Mouse (Mus musculus): Measurements from ENCODE around the gene Limch1.

Limch1 gene

DNA sequence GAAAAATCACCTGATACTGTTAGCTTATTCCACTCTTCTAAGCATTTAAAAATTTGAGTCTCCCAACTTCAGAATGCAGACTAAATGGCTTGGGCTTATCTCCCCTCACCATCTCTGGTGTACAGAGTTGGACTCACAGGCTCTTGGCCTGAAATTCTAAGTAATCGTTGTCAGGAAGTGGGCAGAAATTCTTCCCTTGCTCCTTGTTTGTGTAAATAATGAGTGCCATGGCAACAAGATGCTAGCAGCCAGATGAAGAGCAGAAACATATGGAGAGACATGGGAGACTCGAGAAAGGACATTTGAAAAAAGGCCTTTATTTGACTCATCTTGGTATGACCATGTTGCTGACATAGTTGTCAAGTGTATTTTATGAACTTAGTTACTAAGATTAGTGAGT is 164.3 kb downstream of the Limch1 start:
- no peak for ATAC-seq (ENCODE audit: insufficient number of reproducible peaks, low FRiP score, low TSS enrichment)

DNA sequence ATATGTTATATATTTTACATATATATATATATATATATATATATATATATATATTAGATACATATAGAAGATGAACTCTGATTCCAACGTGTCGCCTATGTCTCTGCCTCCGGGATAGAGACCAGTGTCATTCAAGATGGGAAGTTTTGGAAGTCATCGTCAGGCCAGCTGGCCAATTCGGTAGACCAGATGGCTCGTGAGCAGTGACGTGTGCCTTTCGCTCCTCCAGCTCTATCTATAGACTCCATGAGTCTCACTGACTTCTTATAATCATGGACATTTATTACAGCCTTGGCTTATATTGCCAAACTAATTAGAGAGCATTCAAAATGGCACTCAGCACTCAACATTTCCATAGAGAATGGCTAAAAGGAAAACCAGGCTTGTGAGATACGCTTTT is 165.0 kb downstream of the Limch1 start:
- no peak for ATAC-seq (ENCODE audit: insufficient number of reproducible peaks, low FRiP score, low TSS enrichment)

DNA sequence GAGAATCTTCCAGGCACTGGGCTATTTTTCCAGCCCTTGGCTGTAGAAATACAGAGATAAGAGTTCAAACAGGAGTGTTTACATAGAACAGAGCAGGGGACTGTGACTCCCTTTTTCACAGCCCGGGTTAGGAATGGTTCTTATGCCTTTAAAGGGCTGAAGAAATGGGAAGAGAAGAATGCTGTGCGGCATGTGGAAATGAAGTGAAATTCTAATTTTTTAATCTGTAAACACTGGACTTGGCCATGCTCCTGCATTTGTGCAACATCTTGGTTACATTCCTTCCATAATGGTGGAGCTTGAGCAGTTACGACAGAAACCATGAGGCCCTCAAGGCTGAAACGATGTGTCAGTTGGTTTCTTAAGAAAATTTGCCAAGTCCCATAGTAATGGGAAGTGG is 165.4 kb downstream of the Limch1 start:
- ATAC-seq (ENCODE audit: insufficient number of reproducible peaks, low FRiP score, low TSS enrichment): no peak

- no peak for ATAC-seq (ENCODE audit: insufficient number of reproducible peaks, low FRiP score, low TSS enrichment)
Observed at GRCm38 (mm10) chr5:66913791-66914190, 168.2 kb downstream of the Limch1 start.

DNA sequence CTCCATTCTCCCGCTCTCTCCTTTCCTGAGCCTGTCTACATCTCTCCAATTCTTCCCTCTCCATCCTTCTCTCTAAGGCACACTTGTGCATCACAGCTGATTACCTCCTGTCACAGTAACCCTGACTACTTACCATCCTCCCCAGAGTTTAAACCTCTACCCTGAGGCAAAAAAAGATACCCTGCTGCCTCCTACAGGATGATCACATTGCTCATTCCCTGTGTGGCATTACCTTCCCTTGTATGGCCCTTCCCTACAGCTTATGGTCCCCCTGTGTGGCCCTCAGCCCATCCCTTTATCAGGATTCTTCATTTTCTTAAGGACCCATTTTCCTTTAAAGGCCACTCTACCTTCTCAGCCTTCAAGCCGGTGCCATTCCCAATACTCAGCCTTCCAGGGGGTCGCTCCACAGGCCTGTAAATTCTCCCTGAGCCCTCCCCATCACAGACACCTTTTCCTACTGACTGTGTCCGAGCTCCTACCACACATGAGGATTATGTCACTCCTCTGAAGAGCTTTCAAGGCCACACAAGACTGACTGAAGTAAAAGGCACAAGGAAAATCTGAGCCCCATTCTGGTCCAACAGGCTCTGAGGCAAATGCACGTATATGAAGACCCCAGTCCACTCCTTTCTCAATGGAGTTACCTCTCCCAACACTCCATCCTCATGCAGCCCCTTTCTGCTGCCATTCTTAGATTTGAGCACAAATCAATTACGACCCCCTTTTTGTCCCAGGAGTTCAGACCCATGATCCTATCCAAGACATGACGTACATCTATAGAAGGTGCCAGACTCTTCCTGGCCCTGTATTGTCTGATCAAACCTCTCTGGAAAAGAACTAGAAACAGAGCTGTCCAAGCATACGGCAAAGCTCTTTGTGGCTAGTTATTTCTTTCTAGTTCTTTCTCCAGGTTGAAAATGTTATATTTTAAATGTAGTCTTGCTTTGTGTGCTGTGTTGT is 172.0 kb downstream of the Limch1 start:
- ATAC-seq (ENCODE audit: insufficient number of reproducible peaks, low FRiP score, low TSS enrichment): no peak

GRCm38 (mm10) chr5:66918316-66919305 is 173.0 kb downstream of the Limch1 start:
- no peak for ATAC-seq (ENCODE audit: insufficient number of reproducible peaks, low FRiP score, low TSS enrichment)

DNA sequence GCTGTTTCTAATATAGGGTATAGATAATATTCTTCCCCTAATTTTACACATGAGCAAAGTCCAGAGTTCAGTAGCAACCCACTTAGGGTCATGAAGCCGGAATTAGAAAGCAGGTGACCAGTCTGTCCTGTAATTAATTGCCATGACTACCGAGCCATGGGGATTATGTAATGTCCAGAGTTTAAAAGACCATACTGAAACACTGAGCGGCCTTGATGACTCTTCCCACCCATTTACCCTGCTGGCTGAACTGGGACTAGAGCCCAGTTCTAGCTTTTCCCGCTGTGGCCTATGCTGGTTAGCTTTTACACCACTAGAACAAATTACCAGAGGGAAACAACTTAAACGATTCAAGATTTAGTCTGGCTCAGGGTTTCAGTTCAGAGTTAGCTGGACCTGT is 177.0 kb downstream of the Limch1 start:
- peak; percentile 79 for ATAC-seq (ENCODE audit: insufficient number of reproducible peaks, low FRiP score, low TSS enrichment)

DNA sequence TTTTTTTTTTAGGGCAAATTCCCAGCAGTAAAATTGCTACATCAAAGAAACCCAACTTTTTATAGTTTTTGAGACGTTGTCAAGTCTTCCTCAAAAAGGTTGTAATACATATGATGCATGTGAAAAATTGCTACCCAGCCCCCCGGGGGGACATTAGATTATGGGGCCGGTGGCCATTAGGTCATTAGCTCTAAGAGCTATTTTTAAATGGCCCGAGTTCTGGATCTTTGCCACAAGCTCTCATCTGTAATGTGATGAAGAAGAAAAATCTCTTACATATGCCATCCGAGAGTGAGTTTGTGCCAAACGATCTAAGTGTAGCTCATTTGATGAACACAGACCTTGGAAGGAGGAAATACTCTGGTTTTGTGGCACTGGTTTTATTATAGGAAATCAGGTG is 183.7 kb downstream of the Limch1 start:
- no peak for ATAC-seq (ENCODE audit: insufficient number of reproducible peaks, low FRiP score, low TSS enrichment)

- no peak for ATAC-seq (ENCODE audit: insufficient number of reproducible peaks, low FRiP score, low TSS enrichment)
Observed at GRCm38 (mm10) chr5:66933134-66933804, 187.6 kb downstream of the Limch1 start.

- ATAC-seq (ENCODE audit: insufficient number of reproducible peaks, low FRiP score, low TSS enrichment): no peak
Observed at GRCm38 (mm10) chr5:66934585-66934984, 189.0 kb downstream of the Limch1 start.

DNA sequence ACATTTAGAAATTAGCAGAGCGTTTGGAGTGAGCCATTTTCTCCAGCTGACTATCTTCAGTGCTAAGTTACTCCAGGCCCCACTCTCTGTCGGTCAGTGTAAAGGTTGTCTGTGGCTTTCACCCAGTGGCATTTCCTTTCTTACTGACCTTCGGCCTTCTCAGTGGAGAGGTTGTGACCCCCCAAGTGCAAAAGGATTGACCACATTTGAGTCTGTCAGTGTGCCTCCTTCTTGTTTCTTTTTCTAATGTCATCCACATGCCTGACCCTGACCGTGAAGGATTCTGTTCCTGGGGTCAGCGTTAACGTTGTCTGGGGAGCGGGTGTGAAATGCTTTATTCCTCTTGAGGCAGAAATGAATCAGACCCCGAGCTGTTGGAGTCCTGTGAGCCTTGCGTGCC is 191.7 kb downstream of the Limch1 start:
- no peak for ATAC-seq (ENCODE audit: insufficient number of reproducible peaks, low FRiP score, low TSS enrichment)

GRCm38 (mm10) chr5:66941710-66942450 is 196.3 kb downstream of the Limch1 start:
- ATAC-seq (ENCODE audit: insufficient number of reproducible peaks, low FRiP score, low TSS enrichment): no peak

- ATAC-seq (ENCODE audit: insufficient number of reproducible peaks, low FRiP score, low TSS enrichment): no peak
Observed at GRCm38 (mm10) chr5:66942922-66943321, 197.3 kb downstream of the Limch1 start.

DNA sequence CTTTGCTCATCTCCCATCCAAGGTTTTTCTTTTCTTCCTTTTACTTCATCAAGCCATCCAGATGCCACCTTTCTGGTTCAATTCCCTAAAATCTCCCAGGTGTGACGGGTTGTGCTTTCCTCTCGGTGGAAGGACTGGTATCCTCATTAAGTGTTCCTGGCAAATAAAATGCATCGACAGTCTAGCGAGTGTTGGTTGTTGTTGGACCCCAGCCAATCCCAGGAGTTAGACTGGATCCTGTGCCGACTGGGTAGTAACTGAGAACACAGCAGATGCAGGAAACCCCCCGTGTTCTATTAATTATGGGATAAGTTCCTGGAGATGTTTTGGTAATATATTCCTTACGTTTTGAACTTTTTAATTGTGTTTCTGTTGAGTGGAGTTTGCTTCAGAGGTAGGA is 197.9 kb downstream of the Limch1 start:
- no peak for ATAC-seq (ENCODE audit: insufficient number of reproducible peaks, low FRiP score, low TSS enrichment)

DNA sequence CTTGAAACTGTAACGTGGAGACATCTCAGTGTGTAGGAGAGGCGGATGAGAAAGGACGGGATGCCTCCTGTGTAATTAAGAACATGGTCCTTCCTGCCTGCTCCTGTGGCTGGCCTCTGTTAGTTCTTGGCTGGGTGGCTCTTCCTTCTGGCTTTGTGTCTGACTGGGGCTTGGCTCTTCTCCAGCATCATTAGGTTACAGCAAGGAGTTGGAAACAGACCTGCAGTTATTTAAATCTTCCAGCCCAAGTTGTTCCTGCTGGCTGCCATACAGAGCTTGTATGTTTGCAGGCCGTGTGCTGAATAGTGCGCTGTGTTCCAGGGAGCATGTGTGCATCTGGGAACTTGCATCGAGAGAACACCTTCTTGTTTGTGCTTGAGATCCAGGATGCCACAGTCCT is 202.3 kb downstream of the Limch1 start:
- peak; percentile 46 for ATAC-seq (ENCODE audit: insufficient number of reproducible peaks, low FRiP score, low TSS enrichment)

GRCm38 (mm10) chr5:66949098-66949692 is 203.6 kb downstream of the Limch1 start:
- ATAC-seq (ENCODE audit: insufficient number of reproducible peaks, low FRiP score, low TSS enrichment): no peak

DNA sequence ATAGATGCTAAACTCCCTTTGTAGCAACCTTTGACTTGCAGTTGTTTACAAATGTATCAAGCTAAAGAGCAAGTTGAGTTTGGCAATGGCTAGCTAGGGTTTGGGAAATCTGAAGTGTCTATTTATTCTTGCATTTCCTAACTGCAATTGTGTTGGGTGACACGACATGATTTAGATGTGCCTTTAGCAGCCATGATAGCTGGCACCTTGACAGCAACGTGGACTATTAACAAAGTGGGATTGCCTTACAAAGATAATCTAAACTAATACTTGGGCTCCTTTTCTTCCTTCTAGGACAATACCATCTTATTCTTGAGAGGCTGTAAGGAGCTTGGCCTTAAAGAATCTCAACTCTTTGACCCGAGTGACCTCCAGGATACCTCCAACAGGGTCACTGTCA is 207.7 kb downstream of the Limch1 start:
- ATAC-seq (ENCODE audit: insufficient number of reproducible peaks, low FRiP score, low TSS enrichment): no peak

DNA sequence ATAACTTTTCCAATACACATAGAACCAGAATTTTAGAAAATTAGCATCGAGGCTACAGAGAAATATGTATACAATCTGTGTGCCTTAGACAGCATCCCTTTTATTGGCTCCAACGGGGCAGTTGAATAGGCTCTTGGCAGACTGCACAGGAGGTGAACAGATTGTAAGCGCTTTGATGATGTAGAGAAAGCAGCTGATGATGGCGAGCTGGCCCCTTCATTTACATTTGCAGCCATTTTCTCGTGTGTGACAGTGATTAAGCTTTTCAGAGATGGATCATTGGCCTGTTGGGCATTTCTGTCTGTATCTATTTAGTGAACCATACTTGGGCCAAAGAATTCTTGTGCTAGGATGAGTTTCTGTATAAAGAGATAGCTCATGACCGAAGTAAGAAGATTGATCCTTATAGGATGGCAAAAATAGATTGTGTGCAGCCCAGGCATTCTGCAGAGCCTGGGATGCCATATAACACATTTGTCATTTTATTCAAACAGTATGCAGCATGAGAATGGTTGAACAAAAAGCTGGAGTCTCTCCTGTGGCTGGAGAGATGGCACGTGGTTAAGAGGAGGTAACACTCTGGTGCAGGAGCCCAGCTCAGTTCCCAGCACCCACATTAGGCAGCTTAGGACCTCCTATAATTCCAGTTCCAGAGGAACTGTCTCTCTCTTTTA is 208.5 kb downstream of the Limch1 start:
- peak; percentile 74 for ATAC-seq (ENCODE audit: insufficient number of reproducible peaks, low FRiP score, low TSS enrichment)

GRCm38 (mm10) chr5:66955245-66955644 is 209.6 kb downstream of the Limch1 start:
- no peak for ATAC-seq (ENCODE audit: insufficient number of reproducible peaks, low FRiP score, low TSS enrichment)
